Mouse (Mus musculus): ENCODE results near the gene Xlr. TPM values are rescaled to one million over a fixed set of nuclear protein-coding genes. Genes with fewer than 3 reads are reported as not detected.
"Not testable (repeated sequence)": the region's sequence is repeated elsewhere in the genome, so short reads cannot be mapped to it uniquely, and the experiment has no call there.

Xlr gene
- 0.37 and 0.57 TPM in 2 replicates for polyA plus RNA-seq (2012; rRNA removed)

DNA sequence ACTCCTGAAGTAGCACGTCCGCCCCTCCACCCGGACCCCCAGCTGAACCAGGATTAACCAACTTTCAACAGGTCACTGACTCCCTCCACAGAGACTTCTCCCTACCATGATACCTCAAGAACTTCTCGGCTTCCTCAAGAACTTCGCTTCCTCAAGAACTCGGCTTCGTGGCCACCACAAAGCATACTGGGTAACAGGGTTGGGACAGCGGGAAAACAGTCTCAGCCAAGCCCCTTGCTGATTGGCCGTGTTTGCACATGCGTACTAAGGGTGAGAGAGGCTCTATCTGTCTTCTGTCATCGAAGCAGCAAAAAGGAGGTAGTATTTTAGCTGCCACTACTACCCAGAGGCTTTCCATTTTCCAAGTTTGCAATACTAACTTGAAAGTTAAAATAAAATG, at the start of gene Xlr:
TSS of gene Xlr (minus strand) at position 188 of the 400 bp plus-strand sequence.
- DNase-seq (ENCODE audit: low read depth) = not testable (repeated sequence)

DNA sequence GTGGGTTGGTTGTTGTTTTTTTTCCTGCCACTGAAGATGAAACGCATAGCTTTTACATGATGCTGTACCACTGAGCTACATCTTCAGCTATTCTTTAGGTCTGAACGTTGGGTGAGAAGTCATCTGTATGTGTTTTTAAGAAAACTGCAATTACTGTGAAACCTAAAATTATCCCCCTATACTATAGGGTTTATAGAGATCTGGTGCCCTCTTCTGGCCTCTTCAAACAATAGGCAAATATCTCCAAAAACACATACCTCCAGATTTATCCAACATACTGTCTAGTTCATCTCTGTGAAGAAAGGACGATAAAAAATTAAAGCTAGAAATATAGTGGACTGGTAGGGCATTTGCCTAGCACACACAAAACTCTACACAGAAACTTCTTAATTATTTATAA, 1.6 kb upstream of the Xlr start:
- peak; percentile 30 for DNase-seq (ENCODE audit: low read depth)
- TF ChIP-seq CTCF (IDR thresholded peaks at IDR 0.05; ENCODE audit: borderline replicate concordance, extremely low read depth, insufficient read depth, insufficient read length) (no peak), POLR2A (IDR thresholded peaks at IDR 0.05; ENCODE audit: borderline replicate concordance, extremely low read depth, insufficient read depth, insufficient read length, poor library complexity, severe bottlenecking) (no peak)

DNA sequence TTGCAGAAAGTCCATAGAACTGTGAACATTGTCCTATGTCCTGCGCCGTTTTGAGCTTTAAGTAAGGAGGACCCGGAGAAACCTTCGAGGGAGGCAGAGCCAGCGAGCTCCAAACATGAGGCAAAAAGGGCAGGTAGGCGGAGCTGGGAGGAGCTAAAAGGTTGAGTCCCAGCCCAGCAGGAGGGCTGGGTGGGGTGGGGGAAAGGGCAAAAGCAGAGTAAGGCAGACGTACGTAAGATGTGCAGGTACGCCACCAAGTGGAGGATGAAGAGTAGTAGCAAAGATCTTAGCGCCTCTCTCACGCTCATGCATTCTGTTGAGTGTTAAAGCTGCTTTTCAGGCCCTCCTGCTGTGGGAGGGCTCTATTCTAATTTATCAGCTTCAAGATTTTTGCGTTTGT, 21.2 kb downstream of the Xlr start, which contains the start of gene Zfp36l3:
TSS of gene Zfp36l3 (minus strand) at position 119 of the 400 bp plus-strand sequence.
- no peak for TF ChIP-seq CTCF (IDR thresholded peaks at IDR 0.05; ENCODE audit: borderline replicate concordance, extremely low read depth, insufficient read depth, insufficient read length)
- no peak for TF ChIP-seq POLR2A (IDR thresholded peaks at IDR 0.05; ENCODE audit: borderline replicate concordance, extremely low read depth, insufficient read depth, insufficient read length, poor library complexity, severe bottlenecking)
- DNase-seq (ENCODE audit: low read depth) = no peak

DNA sequence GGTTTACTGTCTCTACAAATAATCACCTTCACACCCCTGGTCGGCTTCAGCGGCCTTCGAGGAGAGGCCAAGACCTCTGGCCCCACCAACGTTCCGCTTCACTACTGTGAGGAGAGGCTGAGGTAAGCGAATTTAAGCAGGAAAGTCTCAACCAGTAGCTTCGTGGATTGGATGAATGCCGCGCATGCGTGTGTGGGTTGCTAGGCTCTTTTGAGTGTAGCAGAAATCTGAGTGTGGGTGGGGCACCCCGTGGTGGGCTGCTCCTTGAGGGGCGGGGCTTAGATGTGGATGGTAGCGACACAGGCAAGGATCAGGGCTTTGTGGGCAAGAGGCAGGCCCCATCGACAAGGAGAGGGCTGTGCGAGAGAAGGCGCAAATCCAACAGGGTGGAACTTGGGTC, 39.8 kb downstream of the Xlr start, which contains the start of gene 1700013H16Rik:
TSS of gene 1700013H16Rik (minus strand) at position 96 of the 400 bp plus-strand sequence.
- TF ChIP-seq POLR2A (IDR thresholded peaks at IDR 0.05; ENCODE audit: borderline replicate concordance, extremely low read depth, insufficient read depth, insufficient read length, poor library complexity, severe bottlenecking) (no peak), CTCF (IDR thresholded peaks at IDR 0.05; ENCODE audit: borderline replicate concordance, extremely low read depth, insufficient read depth, insufficient read length) (no peak)
- DNase-seq (ENCODE audit: low read depth) = no peak

DNA sequence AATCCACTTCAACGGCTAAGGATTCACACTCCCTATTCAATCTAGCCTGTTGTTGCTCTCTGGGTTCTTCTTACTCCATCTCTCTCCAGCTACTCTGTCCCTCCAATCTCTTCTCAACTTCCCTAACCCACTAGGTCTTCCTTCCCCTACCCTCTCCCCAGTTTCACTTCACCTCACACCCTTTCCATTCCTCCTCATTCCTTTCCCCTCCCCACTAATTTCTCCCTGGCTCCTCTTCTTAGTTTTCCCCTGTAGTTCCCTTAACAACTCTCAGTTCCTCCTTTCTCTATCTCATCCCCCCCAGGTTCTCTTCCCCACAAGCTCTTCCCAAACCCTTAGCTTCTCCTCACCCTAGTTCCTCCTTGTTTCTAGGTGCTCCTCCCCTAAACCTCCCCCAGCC, 44.7 kb downstream of the Xlr start:
- no peak for TF ChIP-seq POLR2A (IDR thresholded peaks at IDR 0.05; ENCODE audit: borderline replicate concordance, extremely low read depth, insufficient read depth, insufficient read length, poor library complexity, severe bottlenecking)
- no peak for TF ChIP-seq CTCF (IDR thresholded peaks at IDR 0.05; ENCODE audit: borderline replicate concordance, extremely low read depth, insufficient read depth, insufficient read length)
- DNase-seq (ENCODE audit: low read depth) = no peak

DNA sequence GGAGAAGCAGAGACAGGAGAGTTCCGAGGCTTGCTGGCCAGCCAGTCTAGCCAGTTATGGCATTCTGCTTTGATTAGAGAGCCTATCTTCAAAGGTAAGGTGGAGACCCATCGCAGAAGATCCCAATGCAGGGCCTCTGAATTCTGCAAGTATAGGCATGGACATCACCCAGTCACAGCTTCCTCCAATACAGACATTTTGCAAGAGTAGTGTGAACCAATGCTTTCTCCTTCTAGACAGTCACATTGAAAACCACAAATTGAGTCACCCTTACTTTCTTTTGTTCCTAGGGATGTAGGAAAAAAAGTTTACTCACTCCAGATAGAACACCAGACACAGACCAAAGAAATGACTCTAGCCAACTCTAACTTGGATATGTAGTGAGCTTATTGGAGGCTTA, 68.5 kb downstream of the Xlr start:
- DNase-seq (ENCODE audit: low read depth) = no peak
- no peak for TF ChIP-seq POLR2A (IDR thresholded peaks at IDR 0.05; ENCODE audit: borderline replicate concordance, extremely low read depth, insufficient read depth, insufficient read length, poor library complexity, severe bottlenecking)
- TF ChIP-seq CTCF (IDR thresholded peaks at IDR 0.05; ENCODE audit: borderline replicate concordance, extremely low read depth, insufficient read depth, insufficient read length) = no peak

Other genes starting within 250 kb of the Xlr start
- 146 and 171 TPM in 2 replicates for gene Rtl8c, start 189.7 kb downstream of the Xlr start, polyA plus RNA-seq (2012; rRNA removed)
- 0.25 TPM in 1 of 2 replicates, not detected in the other for gene Gm14597, start 188.7 kb downstream of the Xlr start, polyA plus RNA-seq (2012; rRNA removed)
- 286 and 338 TPM in 2 replicates for gene Rtl8a, start 154.0 kb downstream of the Xlr start, polyA plus RNA-seq (2012; rRNA removed)
- gene Rtl8b, start 127.3 kb downstream of the Xlr start, polyA plus RNA-seq (2012; rRNA removed) = 347 and 365 TPM in 2 replicates
- 0.08 and 0.09 TPM in 2 replicates for gene 4930502E18Rik, start 72.9 kb downstream of the Xlr start, polyA plus RNA-seq (2012; rRNA removed)
- gene 1700013H16Rik, start 39.9 kb downstream of the Xlr start, polyA plus RNA-seq (2012; rRNA removed) = not detected in 2 replicates
- gene Zfp36l3, start 21.3 kb downstream of the Xlr start, polyA plus RNA-seq (2012; rRNA removed) = 0.06 and 0.07 TPM in 2 replicates

Data from brain, embryonic 14.5 days (tissue).